Mouse (Mus musculus): ENCODE measurements around the gene Creg1.
"Not testable (repeated sequence)": the region's sequence is repeated elsewhere in the genome, so short reads cannot be mapped to it uniquely, and the experiment has no call there.

Gene Creg1

GRCm38 (mm10) chr1:165751838-165752237 is 11.7 kb upstream of the Creg1 start:
- no peak for DNase-seq

GRCm38 (mm10) chr1:165754205-165754604 is 9.3 kb upstream of the Creg1 start:
- DNase-seq, result no peak

DNA sequence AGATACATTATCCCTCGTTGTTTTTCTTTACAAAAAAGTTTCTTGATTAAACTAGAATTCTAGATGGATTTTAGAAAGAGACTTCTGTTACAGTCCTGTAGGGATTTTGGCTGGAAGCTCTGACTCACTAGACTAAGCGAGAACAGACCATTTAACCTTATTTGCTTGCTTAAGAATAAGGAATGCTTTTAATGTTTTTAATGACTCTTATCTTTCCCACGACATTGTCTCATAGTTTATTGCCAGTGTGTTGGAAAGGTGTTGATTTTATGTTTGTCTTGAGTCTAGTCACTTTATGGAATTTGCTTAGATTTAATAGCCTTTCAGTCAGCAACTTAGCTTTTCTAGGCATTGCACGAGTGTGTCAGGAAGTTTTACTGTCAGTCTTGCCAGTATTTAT is 8.4 kb upstream of the Creg1 start:
- no peak for DNase-seq

GRCm38 (mm10) chr1:165761522-165762305 is 1.8 kb upstream of the Creg1 start:
- DNase-seq, result no peak

DNA sequence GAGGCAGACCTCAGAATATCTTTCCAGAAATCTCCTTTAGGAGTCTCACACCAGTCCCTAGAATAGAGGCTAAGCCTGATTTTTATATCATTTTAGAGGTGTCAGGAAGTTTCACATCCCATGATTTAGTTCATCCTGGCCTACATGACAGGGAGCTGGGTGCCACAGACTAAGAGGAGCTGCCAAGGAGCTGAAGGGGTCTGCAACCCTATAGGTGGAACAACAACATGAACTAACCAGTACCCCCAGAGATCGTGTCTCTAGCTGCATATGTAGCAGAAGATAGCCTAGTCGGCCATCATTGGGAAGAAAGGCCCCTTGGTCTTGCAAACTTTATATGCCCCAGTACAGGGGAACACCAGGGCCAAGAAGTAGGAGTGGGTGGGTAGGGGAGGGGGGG is 1.0 kb upstream of the Creg1 start:
- DNase-seq, result not testable (repeated sequence)

- no peak for DNase-seq
Measured at GRCm38 (mm10) chr1:165762914-165763634, 472 bp upstream of the Creg1 start.

DNA sequence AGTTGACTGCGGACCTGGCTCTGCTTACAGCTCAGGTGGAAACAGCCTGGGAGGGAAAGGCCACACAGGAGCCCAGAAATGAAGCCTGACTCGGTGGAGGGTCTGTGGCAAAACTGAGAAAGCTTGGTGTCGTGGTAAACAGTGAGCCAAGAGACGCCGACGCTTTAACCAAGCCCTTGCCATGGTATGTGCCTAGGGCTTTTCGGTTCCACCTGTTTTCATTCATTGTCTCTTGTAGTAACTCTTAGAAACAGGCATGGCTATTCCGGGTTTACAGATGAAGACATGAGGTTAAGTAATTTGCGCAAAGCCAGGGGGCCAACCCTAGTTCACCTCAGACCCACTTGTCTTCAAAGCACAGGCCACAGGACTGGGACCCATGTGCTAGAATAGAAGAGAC is 1.0 kb downstream of the Creg1 start:
- DNase-seq, result no peak

- no peak for DNase-seq
Measured at GRCm38 (mm10) chr1:165765041-165765440, 1.5 kb downstream of the Creg1 start.

GRCm38 (mm10) chr1:165765651-165766294 is 2.2 kb downstream of the Creg1 start:
- DNase-seq, result no peak

DNA sequence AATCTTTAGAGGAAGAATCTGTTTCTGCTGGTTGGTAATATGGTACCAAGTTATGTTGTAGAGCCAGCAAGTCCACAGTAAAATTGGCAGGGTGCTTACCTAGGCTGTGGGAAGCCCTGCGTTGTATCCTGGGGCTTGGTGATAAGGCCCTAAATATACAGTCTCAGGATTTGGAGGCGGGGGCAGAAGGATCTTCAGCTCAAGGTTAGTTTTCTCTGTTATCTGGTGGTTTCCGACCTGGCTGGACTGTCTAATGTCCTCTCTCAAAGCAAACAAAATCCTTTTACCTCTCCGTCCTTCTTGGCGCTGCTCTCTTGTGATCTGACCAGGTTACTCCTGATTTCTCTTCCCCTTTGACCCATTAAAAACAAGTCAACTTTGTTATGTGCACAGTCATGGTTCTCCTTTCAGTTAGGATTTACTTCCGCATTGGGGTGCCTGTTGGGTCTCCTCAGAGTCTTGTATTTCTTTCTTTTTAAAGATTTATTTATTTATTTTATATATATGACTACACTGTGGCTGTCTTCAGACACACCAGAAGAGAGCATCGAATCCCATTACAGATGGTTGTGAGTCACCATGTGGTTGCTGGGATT is 2.8 kb downstream of the Creg1 start:
- DNase-seq, result no peak

DNA sequence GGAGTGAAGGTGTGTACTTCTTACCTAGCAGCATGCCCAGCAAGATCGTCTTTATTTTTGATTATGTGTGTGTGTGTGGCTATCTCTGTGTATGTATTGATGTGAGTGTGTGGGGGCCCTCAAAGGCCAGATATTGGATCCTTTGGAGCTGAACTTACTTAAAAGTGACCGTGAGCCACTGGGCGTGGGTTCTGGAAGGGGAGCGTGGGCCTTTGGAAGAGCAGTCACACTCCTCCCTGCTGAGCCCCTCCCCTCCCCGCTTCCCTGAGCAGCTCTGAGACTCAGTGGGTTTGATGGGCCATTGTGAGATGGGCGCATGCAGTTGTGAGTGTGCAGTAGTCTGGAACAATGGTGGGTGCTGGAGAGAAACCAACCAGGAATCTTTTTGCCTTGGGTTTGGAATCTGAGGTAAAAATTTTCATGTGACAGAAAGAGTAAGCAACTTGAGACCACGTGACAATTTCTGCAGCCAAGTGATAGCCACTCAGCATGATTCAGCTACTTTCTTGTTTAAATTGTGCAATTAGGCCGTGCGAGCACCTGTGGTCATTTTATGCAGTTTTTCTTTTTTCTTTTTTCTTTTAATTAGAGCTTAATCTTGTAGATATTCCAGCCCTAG is 5.5 kb downstream of the Creg1 start:
- DNase-seq, result no peak

DNA sequence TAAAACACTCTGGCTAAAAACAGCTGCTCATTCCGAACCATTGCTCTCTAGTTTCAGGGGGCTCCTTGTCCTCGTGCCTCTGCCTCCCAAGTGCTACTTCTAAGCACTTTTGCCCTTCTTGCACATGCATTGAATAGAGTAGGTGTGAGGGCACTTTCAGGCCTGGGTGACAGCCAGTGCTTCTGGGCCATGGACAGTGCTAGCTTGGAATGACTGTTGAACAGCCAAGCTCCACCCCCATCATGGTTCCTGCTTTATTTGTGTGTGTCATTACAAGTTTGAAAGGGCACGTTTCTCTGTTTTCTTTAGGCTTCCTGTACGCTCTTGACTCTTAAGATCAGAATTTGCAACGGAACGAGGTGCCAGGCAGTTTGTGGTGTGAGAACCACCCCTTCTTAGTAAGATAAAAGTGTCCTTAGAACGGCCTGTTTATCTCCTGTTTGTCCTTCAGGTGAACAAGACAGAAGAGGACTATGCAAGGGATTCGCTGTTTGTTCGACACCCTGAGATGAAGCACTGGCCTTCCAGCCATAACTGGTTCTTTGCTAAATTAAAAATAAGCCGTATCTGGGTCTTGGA is 6.7 kb downstream of the Creg1 start:
- DNase-seq, result no peak

- peak; percentile 87 for DNase-seq
Measured at GRCm38 (mm10) chr1:165771491-165771897, 7.9 kb downstream of the Creg1 start.

- DNase-seq, result no peak
Measured at GRCm38 (mm10) chr1:165771998-165772397, 8.5 kb downstream of the Creg1 start.

GRCm38 (mm10) chr1:165775518-165776294 is 12.2 kb downstream of the Creg1 start:
- peak; percentile 84 for DNase-seq

- DNase-seq, result peak; percentile 76
Measured at GRCm38 (mm10) chr1:165779954-165780585, 16.5 kb downstream of the Creg1 start.

DNA sequence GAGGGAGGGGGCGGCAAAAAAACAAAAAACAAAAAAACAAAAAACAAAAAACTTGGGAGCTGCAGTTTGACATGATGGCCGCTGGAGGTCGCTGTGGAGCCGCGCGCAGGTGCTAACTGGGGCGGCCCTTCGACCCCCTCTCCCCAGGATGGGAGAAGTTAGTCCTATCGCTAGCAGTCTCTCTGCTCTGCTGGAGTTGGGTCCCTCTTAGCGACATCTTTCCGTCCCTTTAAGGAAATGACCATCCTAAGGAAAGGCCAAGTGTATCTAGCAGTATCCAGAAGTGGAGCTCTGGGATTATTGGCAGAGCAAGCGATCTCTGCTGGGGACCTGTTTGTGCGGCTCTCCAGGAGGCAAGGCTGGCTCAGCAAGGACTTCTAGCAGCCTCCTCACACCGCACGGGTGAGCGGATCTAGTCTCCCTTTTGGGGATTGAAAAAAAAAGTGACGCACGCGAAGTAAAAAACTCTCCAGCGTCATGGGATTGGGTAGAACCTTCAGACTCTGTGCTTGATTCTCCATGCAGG is 17.1 kb downstream of the Creg1 start:
- DNase-seq, result peak; percentile 72

DNA sequence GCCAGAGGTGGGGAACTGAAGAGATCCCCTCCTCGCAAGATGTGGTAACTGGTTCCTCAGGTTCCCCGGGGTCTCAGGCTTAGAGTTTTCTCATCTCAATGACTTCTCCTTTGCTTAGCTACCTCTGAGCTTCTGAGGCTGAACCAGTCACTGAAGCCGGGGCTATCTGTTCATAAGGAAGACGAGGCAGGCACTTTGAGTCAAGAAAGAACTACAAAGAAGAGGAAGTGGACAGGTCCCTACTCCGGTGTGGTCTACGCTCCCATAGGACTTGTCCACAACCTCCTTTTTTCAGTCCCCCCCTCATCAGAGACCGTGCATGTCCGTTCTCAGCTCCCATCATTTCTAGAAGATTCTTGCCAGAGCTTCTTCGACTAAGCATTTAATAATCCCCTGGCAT is 17.9 kb downstream of the Creg1 start:
- DNase-seq, result no peak

GRCm38 (mm10) chr1:165781911-165782310 is 18.4 kb downstream of the Creg1 start:
- no peak for DNase-seq

DNA sequence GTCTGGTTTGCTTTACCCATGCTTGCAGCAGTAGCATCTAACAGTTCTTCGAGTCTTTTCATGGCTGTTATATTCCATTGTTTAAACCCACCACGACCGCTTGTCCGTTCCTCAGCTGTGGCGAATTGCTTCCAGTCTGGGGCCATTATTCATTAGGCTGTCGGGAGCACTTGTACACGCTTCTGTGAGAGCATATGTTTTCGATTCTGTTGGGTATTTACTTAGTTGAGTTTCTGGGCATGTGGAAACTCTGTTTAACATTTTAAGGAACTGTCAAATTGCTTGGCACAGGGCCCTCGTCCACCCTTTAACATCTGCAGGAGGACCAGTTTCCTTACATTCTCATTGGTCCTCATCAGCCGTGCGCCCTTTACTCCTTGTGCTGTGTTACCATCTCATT is 22.8 kb downstream of the Creg1 start:
- peak; percentile 76 for DNase-seq

GRCm38 (mm10) chr1:165788511-165788910 is 25.0 kb downstream of the Creg1 start, which contains the start of gene Cd247:
Cd247 (plus strand) TSS chr1:165788681.
- DNase-seq, result no peak
